Mouse (Mus musculus) left cerebral cortex, postnatal 25 days (tissue): ENCODE measurements around the gene Lsm12. TPM values are rescaled to one million over a fixed set of nuclear protein-coding genes. Genes with fewer than 3 reads are reported as not detected.

Experiments
- DNase-seq, 2 experiments: peaks; one replicate each; pipeline ENCODE4 v3.0.0; 2022; ENCODE audit warnings: low spot score in 2 of 2, mixed read lengths in 1 of 2
- intact Hi-C: fragments of 180-260 bp; cut with DNase I; formaldehyde crosslinking; loops from one replicate; pipeline ENCODE4 v1.15.1; 2025
- microRNA-seq, 2 experiments: library from miRNA; unstranded; fragments of <30 nt; microRNA quantifications; one replicate each; pipeline ENCODE4 v1.2.0; 2022
- total RNA-seq, 2 experiments: library from RNA; stranded (reverse); gene quantifications; 2 replicates each; pipeline ENCODE4 v1.2.3; 2021

Lsm12 gene
- total RNA-seq, 2 experiments from 2014 or later = 58.3 to 66.4 TPM

DNA sequence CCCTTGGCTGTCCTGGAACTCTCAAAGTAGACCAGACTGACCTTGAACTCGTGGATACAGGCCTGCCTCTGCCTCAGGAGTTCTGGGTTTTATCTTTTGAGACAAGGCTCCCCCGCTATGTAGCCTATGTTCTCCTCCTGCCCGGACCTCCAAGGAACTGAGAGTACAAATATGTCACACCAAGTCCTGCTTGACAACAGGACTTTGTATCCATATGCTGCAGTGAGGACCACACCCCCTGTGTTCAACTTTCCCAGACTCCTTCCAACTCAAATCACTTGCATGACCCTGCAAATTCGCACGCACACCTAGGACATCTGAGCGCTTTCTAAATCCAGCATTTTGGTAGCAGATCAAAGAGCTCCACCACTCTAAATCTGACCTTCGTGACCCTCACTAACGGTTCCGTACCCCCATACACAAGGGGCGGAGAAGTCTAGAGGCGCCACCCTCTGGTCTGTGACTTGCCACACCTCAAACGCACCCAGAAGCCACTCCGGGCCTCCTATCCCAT is 40.1 kb downstream of the Lsm12 start:
- DNase-seq = no peak
- intact Hi-C loops = no loop called here

DNA sequence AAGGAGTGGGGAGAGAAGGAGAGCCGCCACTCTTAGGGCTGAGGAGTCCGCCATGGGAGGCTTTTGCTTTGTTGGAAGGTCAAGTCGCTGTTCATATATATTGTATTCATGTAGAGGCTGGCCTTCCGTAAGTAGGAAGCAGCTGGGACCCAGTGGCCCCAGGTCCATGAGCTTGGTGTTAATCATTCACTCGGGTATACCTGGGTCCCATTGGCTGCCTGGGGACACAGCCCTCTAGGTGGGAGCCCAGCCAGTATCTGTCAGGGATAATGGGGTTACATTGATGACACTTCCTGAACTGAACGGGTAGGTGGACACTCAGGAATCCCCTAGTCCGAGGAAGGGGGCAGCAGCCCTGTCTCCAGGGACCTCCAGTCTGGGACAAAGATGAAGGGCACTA is 42.7 kb downstream of the Lsm12 start:
- intact Hi-C loops = no loop called here
- DNase-seq = no peak

DNA sequence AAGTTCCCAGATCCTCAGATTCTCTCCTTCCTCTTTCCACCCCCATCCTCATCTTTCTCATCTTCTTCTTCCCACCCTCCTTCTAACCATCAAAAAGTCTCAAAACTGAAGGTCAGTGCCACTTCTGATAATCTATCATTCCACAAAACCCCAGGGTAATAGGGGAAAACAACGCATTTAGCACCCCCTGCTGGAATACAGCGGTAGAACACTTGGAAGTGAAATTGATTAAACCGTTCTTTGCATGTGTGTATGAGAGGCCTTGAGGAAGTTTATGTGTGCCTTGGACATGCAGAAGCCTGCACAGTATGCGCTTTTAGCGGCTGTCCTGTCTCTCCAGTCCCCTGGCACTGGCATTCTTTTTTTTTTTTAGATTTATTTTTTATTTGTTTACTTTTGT is 44.6 kb downstream of the Lsm12 start:
- DNase-seq = peak; percentile 62 to 70
- intact Hi-C loops = no loop called here

DNA sequence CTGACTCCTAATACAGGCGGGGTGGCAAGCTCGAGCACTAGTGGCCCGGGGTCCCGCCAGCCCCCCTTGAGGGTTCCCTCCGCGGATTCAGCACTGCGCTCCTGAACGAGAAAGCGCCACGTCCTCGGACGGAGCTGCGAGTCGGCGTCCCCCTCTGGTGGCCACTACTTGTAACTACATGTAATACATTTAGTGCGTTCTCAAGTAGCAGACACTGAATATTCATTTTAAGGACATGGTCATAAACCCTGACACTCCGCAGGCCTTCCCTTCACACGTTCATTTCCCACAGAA is 46.7 kb downstream of the Lsm12 start:
- intact Hi-C loops = loop anchor here (1.0 to 5.0 kb wide), 3 partner anchors 36 to 151 kb away; partner anchors contain the start of gene Dusp3
- DNase-seq = peak; percentile 66 to 71

- DNase-seq = no peak
- intact Hi-C loops = loop anchor here (1.0 to 5.0 kb wide), 3 partner anchors 36 to 151 kb away; partner anchors contain the start of gene Dusp3
These were observed 47.3 kb downstream of the Lsm12 start for GRCm38 (mm10) chr11:102137625-102138446.

DNA sequence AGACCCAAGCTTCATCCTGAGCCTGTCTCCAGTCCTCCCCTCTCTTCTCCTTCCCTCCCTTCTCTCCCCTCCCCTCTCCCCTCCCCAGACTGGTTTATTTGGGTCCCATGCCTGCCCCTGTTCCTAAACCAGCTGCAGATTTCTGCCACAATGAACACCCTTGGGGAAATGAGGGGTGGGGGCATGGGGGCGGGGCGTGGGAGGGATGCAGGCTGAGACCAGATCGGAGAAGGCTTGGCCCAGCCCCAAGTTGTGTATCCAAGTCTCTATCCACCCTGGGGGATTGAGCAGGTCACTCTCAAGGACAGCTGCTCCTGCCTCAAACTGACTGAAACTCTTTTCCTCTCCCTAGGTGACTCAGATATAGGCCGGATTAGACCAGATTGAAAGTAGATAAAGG is 50.6 kb downstream of the Lsm12 start:
- DNase-seq = no peak
- intact Hi-C loops = loop anchor here (5.0 kb wide), 1 partner anchor 217 kb away; no protein-coding TSS in a partner anchor

- DNase-seq = no peak
- intact Hi-C loops = no loop called here
These were observed 67.7 kb downstream of the Lsm12 start for GRCm38 (mm10) chr11:102117386-102117785.

- DNase-seq = no peak
- intact Hi-C loops = no loop called here
These were observed 68.9 kb downstream of the Lsm12 start for GRCm38 (mm10) chr11:102116241-102116640.

Small RNA genes lying within 50 kb of the gene (microRNA-seq; reads per million reads assigned to microRNA genes)
- 2.5 to 6.7 reads per million in 2 experiments for gene Mir8101

Other genes starting within 250 kb of the Lsm12 start
- not detected for gene Sost, start 218.3 kb downstream of the Lsm12 start, total RNA-seq
- not detected for gene Cfap97d1, start 201.0 kb downstream of the Lsm12 start, total RNA-seq
- gene Dusp3, start 198.3 kb downstream of the Lsm12 start, total RNA-seq = 100 to 1,000 TPM; 217 to 237 TPM
- gene Mpp3, start 156.8 kb downstream of the Lsm12 start, total RNA-seq = 10 to 100 TPM; 71.2 to 72.9 TPM
- not detected for gene Cd300lg, start 143.8 kb downstream of the Lsm12 start, total RNA-seq
- 100 to 1,000 TPM; 153 to 174 TPM for gene Mpp2, start 96.8 kb downstream of the Lsm12 start, total RNA-seq
- gene Ppy, start 84.0 kb downstream of the Lsm12 start, total RNA-seq = not detected
- gene Pyy, start 77.5 kb downstream of the Lsm12 start, total RNA-seq = not detected
- not detected for gene Nags, start 39.8 kb downstream of the Lsm12 start, total RNA-seq
- 10 to 100 TPM; 24.8 to 28.0 TPM for gene Tmem101, start 28.9 kb downstream of the Lsm12 start, total RNA-seq
- gene G6pc3, start 4.3 kb upstream of the Lsm12 start, total RNA-seq = 10 to 100 TPM; 55.7 to 61.8 TPM
- gene Hdac5, start 44.9 kb upstream of the Lsm12 start, total RNA-seq = 100 to 1,000 TPM; 243 to 261 TPM
- 1 to 10 TPM in 1 of 2 experiments, under 1 TPM in 1; 0.94 to 1.1 TPM for gene BC030867, start 63.6 kb upstream of the Lsm12 start, total RNA-seq
- gene Asb16, start 83.4 kb upstream of the Lsm12 start, total RNA-seq = 1 to 10 TPM; 1.2 TPM
- gene Tmub2, start 99.6 kb upstream of the Lsm12 start, total RNA-seq = 10 to 100 TPM; 67.8 to 71.4 TPM
- 100 to 1,000 TPM; 231 to 242 TPM for gene Atxn7l3, start 111.3 kb upstream of the Lsm12 start, total RNA-seq
- gene Ubtf, start 134.4 kb upstream of the Lsm12 start, total RNA-seq = 100 to 1,000 TPM; 123 to 127 TPM
- under 1 TPM; 0.62 to 0.73 TPM for gene Slc4a1, start 180.9 kb upstream of the Lsm12 start, total RNA-seq
- gene Rundc3a, start 208.1 kb upstream of the Lsm12 start, total RNA-seq = 100 to 1,000 TPM; 441 to 469 TPM
- gene Slc25a39, start 222.7 kb upstream of the Lsm12 start, total RNA-seq = 10 to 100 TPM; 58.8 to 64.8 TPM
- gene Grn, start 245.0 kb upstream of the Lsm12 start, total RNA-seq = 10 to 100 TPM; 58.3 to 71.3 TPM